Mouse (Mus musculus) large intestine, adult 2 months (tissue): ENCODE results near the gene Pbld1. TPM values are rescaled to one million over a fixed set of nuclear protein-coding genes. Genes with fewer than 3 reads are reported as not detected.

Experiments used
- DNase-seq: peaks from one replicate; pipeline ENCODE4 v3.0.0-alpha.2; 2012; ENCODE audit warnings: low read depth, low spot score
- WGBS: fragments of 180-500 bp; shearing (Covaris S2); methylation state at CpG from one replicate; pipeline ENCODE4 v1.1.7; 2018; 5-methylcytosine and 5-hydroxymethylcytosine counted together
- polyA plus RNA-seq: library from polyadenylated mRNA; depleted of rRNA; stranded (reverse); fragments of >200 nt; gene quantifications from 2 replicates; pipeline ENCODE4 v1.2.3, GENCODE M21; 2012

Gene Pbld1
- polyA plus RNA-seq, 1 experiment = 2.2 TPM

GRCm38 (mm10) chr10:63089758-63090571, 30.0 kb downstream of the Pbld1 start:
- 12% methylated on average over 26 of the region's 26 CpGs for WGBS
- DNase-seq = no peak

- DNase-seq = no peak
- 59% methylated on average over 7 of the region's 7 CpGs for WGBS
Observed at GRCm38 (mm10) chr10:63091915-63092314, 32.0 kb downstream of the Pbld1 start.

- 73% methylated on average over 10 of the region's 10 CpGs for WGBS
- DNase-seq = no peak
Observed at GRCm38 (mm10) chr10:63092616-63093550, 32.9 kb downstream of the Pbld1 start.

GRCm38 (mm10) chr10:63096757-63097156, 36.8 kb downstream of the Pbld1 start:
- no peak for DNase-seq
- WGBS = 58% methylated on average over 2 of the region's 2 CpGs

- DNase-seq = no peak
- WGBS = 70% methylated on average over 12 of the region's 12 CpGs
Observed at GRCm38 (mm10) chr10:63098191-63098590, 38.2 kb downstream of the Pbld1 start.

GRCm38 (mm10) chr10:63099521-63099920, 39.6 kb downstream of the Pbld1 start, which contains the start of gene Atoh7:
Gene Atoh7, plus strand, starts transcription at chr10:63099651.
- WGBS = 13% methylated on average over 16 of the region's 16 CpGs
- no peak for DNase-seq

- DNase-seq = no peak
- WGBS = 1% methylated on average over 62 of the region's 62 CpGs
Observed at GRCm38 (mm10) chr10:63099941-63100562, 40.1 kb downstream of the Pbld1 start.

GRCm38 (mm10) chr10:63100657-63101056, 40.7 kb downstream of the Pbld1 start:
- 29% methylated on average over 9 of the region's 9 CpGs for WGBS

GRCm38 (mm10) chr10:63113027-63113604, 53.2 kb downstream of the Pbld1 start:
- no peak for DNase-seq
- WGBS = 40% methylated on average over 5 of the region's 5 CpGs

More at GRCm38 (mm10) chr10:63100657-63101056, 40.7 kb downstream of the Pbld1 start:
- no peak for DNase-seq

GRCm38 (mm10) chr10:63113716-63114360, 53.9 kb downstream of the Pbld1 start:
- WGBS = 81% methylated on average over 6 of the region's 6 CpGs
- DNase-seq = no peak

- WGBS = 84% methylated on average over 15 of the region's 15 CpGs
Observed at GRCm38 (mm10) chr10:63115881-63116280, 55.9 kb downstream of the Pbld1 start.

GRCm38 (mm10) chr10:63116376-63116775, 56.4 kb downstream of the Pbld1 start:
- no peak for DNase-seq
- WGBS = 93% methylated on average over 9 of the region's 9 CpGs

More at GRCm38 (mm10) chr10:63115881-63116280, 55.9 kb downstream of the Pbld1 start:
- no peak for DNase-seq

- DNase-seq = no peak
- whole genome bisulfite sequencing = 93% methylated on average over 8 of the region's 8 CpGs
Observed at GRCm38 (mm10) chr10:63117583-63117982, 57.6 kb downstream of the Pbld1 start.

- no peak for DNase-seq
- WGBS = 69% methylated on average over 14 of the region's 14 CpGs
Observed at GRCm38 (mm10) chr10:63119916-63120315, 60.0 kb downstream of the Pbld1 start.

GRCm38 (mm10) chr10:63121961-63122360, 62.0 kb downstream of the Pbld1 start:
- DNase-seq = no peak
- WGBS = 86% methylated on average over 14 of the region's 14 CpGs

- 30% methylated on average over 8 of the region's 8 CpGs for WGBS
- DNase-seq = peak; percentile 31
Observed at GRCm38 (mm10) chr10:63122516-63122915, 62.6 kb downstream of the Pbld1 start.

- DNase-seq = no peak
- 79% methylated on average over 8 of the region's 8 CpGs for WGBS
Observed at GRCm38 (mm10) chr10:63123141-63123540, 63.2 kb downstream of the Pbld1 start.

- no peak for DNase-seq
- 91% methylated on average over 10 of the region's 10 CpGs for WGBS
Observed at GRCm38 (mm10) chr10:63124016-63124415, 64.1 kb downstream of the Pbld1 start.

- 45% methylated on average over 11 of the region's 11 CpGs for WGBS
- no peak for DNase-seq
Observed at GRCm38 (mm10) chr10:63125343-63125742, 65.4 kb downstream of the Pbld1 start.
